Mouse (Mus musculus) erythroid progenitor cell, adult 5-6 weeks (primary cell): ENCODE measurements at regions not wholly inside any gene's neighbourhood (a gene's known extent, or its start where the extent isn't known, plus 50 kb on each side); places are given as distances from the start of the nearest gene placed in this dataset.

Experiments
- ATAC-seq: replicated peaks from 2 replicates; pipeline ENCODE4 v1.8.0; 2016; ENCODE audit warnings: moderate number of reproducible peaks, mild to moderate bottlenecking, moderate TSS enrichment, inconsistent platforms; ENCODE audit not compliant: poor library complexity, low FRiP score, severe bottlenecking

- no peak for ATAC-seq
Observed at GRCm38 (mm10) chr4:142970040-142970439, 242.8 kb downstream of the Prdm2 start.

- no peak for ATAC-seq
Observed at GRCm38 (mm10) chr4:142967604-142968003, 245.2 kb downstream of the Prdm2 start.

- ATAC-seq = no peak
Observed at GRCm38 (mm10) chr4:142956832-142957429, 255.9 kb downstream of the Prdm2 start.

GRCm38 (mm10) chr4:142956376-142956775 lies 256.4 kb downstream of the Prdm2 start:
- no peak for ATAC-seq

- no peak for ATAC-seq
Observed at GRCm38 (mm10) chr4:142953724-142954123, 259.1 kb downstream of the Prdm2 start.

- no peak for ATAC-seq
Observed at GRCm38 (mm10) chr4:142952879-142953278, 259.9 kb downstream of the Prdm2 start.

GRCm38 (mm10) chr4:142947673-142948072 lies 265.1 kb downstream of the Prdm2 start:
- no peak for ATAC-seq

GRCm38 (mm10) chr4:142933627-142934026 lies 279.2 kb downstream of the Prdm2 start:
- ATAC-seq = no peak

GRCm38 (mm10) chr4:142929245-142929644 lies 283.6 kb downstream of the Prdm2 start:
- ATAC-seq = no peak

- no peak for ATAC-seq
Observed at GRCm38 (mm10) chr4:142927328-142928108, 285.3 kb downstream of the Prdm2 start.

- no peak for ATAC-seq
Observed at GRCm38 (mm10) chr4:142925111-142925510, 287.7 kb downstream of the Prdm2 start.

GRCm38 (mm10) chr4:142909355-142909947 lies 303.3 kb downstream of the Prdm2 start:
- ATAC-seq = no peak

- ATAC-seq = no peak
Observed at GRCm38 (mm10) chr4:142908782-142909181, 304.0 kb downstream of the Prdm2 start.

GRCm38 (mm10) chr4:142903356-142904032 lies 309.3 kb downstream of the Prdm2 start:
- no peak for ATAC-seq

- ATAC-seq = no peak
Observed at GRCm38 (mm10) chr4:142900792-142901191, 312.0 kb downstream of the Prdm2 start.

GRCm38 (mm10) chr4:142898994-142899393 lies 313.8 kb downstream of the Prdm2 start:
- ATAC-seq = no peak

- ATAC-seq = no peak
Observed at GRCm38 (mm10) chr4:142890711-142891110, 322.1 kb downstream of the Prdm2 start.

- ATAC-seq = no peak
Observed at GRCm38 (mm10) chr4:142888891-142889290, 323.9 kb downstream of the Prdm2 start.

GRCm38 (mm10) chr4:142887876-142888275 lies 324.9 kb downstream of the Prdm2 start:
- no peak for ATAC-seq

- no peak for ATAC-seq
Observed at GRCm38 (mm10) chr4:142880323-142880759, 332.5 kb downstream of the Prdm2 start.
